Mouse (Mus musculus) thymus, postnatal 36 days (tissue): ENCODE results near the gene 4930402K13Rik.
"Not testable (repeated sequence)": the region's sequence is repeated elsewhere in the genome, so short reads cannot be mapped to it uniquely, and the experiment has no call there.

ENCODE experiments used
- DNase-seq, 2 experiments: peaks; one replicate each; pipeline ENCODE4 v3.0.0; 2022; ENCODE audit warnings: mixed read lengths in 2 of 2

Gene 4930402K13Rik

DNA sequence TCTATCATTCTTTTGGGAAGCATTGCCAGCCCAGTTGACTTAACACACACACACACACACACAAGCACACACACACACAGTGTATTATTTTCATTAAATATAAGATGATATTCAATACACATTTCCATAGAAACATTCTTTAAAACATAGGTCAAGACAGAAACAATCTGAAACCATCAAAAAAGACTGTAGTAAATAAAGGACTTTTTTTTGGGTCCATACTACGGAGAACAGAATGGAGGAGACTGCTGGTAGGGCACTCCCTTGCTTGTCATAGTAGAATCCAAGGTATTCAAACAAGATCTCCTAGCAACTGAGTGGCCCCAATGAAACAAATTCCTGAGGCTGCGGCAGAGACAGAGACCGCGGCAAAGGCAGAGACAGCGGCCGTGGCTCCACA lies at the start of gene 4930402K13Rik:
TSS of gene 4930402K13Rik (plus strand) at position 301 of the 400 bp plus-strand sequence.
- no peak for DNase-seq

DNA sequence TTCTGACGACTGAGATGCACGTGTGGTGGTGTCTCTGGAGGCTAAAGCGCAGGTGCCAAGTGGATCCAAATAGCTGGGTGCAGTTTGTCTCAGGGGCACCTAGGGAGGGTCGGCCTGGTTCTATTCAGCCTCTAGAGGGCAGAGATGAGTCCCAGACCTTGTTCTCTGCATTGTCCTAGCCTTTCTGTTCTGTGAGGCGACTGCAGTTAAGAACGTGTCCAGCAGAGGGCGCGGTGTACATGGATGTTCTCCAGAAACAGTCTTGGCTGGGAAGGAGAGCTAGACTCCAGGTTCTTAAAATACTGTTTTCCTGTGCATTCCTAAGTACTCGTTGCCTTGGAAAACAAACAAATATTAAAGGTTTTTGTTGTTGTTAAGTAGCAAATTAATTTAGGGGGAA lies 43.4 kb upstream of the 4930402K13Rik start:
- DNase-seq: peak; percentile 51 to 62

DNA sequence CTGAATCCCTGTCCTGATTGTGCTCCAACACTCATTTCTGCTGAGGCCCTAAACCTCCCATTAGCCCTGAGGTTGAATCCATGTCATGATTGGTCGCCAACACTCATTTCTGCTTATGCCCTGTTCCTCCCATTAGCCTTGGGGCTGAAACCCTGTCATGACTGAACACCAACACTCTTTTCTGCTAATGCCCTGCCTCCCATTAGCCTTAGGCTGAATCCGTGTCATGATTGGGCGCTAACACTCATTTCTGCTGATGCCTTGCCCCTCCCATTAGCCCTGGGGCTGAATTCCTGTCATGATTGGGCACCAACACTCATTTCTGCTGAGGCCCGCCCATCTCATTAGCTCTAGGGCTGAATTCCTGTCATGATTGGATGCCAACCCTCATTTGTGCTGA lies 42.3 kb upstream of the 4930402K13Rik start:
- DNase-seq: no peak

DNA sequence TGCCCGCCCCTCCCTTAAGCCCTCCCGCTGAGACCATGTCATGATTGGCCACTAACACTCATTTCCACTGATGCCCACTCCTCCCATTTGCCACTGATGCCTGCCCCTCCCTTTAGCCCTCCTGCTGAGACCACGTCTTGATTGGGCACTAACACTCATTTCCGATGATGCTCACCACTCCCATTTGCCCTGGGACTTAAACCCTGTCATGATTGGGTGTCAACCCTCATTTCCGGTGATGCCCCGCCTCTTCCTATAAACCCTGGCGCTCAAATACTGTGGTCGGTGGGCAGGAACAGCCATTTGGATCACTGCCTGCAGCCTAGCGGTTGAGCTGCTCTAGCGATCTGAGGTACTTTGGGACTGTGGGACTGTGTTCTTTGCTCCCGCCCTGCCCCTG lies 41.6 kb upstream of the 4930402K13Rik start, which contains the start of gene Fthl17f:
TSS of gene Fthl17f (plus strand) at position 301 of the 400 bp plus-strand sequence.
- DNase-seq: not testable (repeated sequence)

DNA sequence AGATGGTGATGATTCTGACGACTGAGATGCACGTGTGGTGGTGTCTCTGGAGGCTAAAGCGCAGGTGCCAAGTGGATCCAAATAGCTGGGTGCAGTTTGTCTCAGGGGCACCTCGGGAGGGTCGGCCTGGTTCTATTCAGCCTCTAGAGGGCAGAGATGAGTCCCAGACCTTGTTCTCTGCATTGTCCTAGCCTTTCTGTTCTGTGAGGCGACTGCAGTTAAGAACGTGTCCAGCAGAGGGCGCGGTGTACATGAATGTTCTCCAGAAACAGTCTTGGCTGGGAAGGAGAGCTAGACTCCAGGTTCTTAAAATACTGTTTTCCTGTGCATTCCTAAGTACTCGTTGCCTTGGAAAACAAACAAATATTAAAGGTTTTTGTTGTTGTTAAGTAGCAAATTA lies 26.7 kb upstream of the 4930402K13Rik start:
- peak; percentile 53 to 74 for DNase-seq

DNA sequence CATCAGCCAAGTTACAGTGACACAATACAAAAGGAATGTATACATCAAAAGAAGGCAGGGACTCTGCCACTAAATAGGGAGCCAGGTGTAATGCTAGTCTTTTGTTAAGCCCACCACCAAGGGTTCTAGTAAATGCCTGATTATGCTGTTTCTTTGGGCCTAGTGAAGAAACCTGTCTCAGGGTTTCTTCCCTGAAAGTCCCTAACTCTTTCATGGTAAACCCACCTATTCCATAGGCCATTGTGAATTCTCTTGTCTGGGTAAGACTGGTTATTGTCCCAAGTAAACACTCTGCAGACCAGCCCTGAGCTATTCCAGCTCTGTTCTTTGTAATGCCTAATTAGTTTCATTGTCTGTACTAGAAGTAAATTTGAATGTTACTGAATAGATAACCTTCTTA lies 9.3 kb upstream of the 4930402K13Rik start:
- not testable (repeated sequence) for DNase-seq

DNA sequence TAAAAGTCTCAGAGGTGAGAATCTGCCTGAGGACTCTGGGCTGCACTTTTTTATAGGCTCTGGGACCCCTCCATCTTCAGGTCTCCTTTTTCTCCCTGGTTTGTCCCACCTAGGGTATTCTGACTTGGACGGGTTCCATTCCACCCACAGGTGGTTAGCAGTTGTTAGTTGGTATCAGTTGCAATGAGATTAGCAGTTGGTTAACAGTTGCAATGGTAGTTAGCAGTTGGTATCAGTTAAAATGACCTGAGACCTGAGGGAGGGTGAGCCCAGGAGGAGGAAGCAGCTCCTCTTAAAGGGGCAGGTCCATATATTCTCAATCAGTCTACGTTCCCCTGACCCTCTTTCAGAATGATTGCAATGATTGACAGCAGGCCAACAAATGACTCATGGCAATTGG lies 6.0 kb downstream of the 4930402K13Rik start:
- DNase-seq: no peak

DNA sequence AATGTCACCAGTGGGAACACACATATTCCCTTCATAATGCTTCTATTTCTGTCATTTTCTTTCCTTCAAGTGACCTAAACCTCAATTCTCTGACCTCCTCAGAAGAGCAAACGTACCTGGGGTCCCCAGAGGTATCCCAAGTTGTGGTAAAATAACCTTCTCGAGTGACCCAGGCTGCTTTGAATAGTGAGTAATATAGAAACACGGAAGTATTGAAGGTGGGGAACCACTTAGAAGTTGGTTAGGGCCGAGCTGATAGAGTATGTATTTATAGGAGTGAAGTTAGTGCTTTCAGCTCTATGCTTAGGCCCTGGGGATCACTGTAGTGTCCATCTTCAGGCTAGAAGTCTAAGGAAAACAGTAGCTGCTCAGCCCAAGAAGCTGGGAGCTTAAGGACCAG lies 20.6 kb downstream of the 4930402K13Rik start:
- no peak for DNase-seq

DNA sequence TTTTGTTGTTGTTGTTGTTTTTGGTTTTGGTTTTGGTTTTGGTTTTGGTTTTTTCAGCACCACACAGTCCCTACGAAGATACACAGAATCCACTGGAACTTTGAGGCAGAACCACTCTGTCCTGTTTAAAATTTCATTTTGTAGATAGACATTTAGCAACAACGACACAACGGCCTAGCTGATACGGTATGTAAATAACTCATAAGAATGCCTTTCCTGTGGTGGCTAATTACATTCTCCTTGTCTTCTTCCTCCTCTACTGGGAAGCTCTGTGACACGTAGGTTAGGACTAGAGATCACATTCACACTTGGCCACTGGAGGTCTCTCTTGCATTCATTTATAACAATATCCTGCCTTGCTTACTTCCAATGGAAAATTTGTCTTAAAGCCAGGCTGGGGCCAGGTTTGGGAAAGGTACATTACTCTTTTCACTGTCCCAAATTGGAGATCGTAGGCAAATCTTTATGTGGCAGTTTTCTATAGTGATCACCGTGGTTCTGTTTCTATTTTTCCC lies 24.0 kb downstream of the 4930402K13Rik start:
- DNase-seq: no peak

DNA sequence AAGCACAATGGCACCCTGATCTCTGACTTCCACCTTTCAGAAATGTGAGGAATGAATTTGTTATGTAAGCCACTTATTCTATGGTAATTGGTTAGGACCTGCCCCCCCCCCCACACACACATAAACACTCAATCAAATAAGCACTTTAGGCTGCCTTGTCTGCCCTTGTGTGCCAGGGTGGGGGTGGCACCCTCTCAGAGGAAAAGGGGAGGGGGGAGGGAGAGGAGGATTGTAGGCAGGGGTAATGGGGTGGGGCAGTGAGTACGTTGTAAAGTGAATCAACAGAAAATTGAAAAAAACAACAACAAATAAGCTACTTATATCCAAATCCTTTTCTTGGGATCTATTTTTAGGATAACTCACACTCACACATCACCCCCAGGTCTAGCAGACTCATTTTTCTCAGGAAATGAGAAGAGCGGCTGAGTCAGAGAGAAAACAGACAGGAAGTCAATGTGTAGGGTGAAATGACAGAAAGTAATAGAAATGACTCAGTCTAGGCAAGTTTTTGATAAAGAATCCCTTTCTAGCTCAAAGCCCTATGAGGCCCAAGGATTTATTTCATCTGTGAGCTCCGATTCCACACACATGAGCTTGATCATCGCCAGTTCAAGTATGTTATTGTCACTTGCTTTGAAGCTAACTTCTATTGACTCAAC lies 35.1 kb downstream of the 4930402K13Rik start:
- DNase-seq: no peak

DNA sequence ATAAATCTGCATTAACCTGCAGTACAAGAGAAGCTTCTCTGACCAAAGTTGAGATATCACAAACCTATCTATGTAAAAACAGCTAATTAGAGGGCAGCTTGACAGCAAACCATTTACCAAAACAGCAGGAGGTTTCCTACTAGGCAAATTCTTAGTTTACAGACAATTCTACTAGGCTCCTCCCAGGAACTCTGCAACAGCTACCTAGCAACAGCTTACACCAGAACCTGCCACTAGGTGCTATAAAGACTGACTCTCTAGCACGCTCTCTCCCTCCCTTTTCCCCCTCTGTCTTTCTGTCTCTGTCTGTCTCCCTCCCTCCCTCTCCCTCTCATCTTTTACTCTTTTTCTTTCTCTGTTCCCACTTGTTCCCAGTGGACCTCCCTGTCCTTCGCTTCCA lies 38.3 kb downstream of the 4930402K13Rik start:
- DNase-seq: no peak
